Mouse (Mus musculus) hindbrain, embryonic 14.5 days (tissue): ENCODE measurements around the gene Adam23. TPM values are rescaled to one million over a fixed set of nuclear protein-coding genes. Genes with fewer than 3 reads are reported as not detected.

ENCODE experiments used
- ATAC-seq: fragments of 200-750 bp; cut with Nextera tagmentation; 2 replicates; pipeline ENCODE4 v1.8.0; 2017; ENCODE audit warnings: moderate number of reproducible peaks, mild to moderate bottlenecking, moderate TSS enrichment, moderate library complexity; ENCODE audit not compliant: low FRiP score
- DNase-seq: peaks from one replicate; pipeline ENCODE4 v3.0.0-alpha.2; 2015; ENCODE audit warnings: low spot score
- H3K27ac ChIP-seq: fragments of 300-500 bp; sonication (generic); 2 replicates; pipeline ENCODE4 v1.5.1; 2014; ENCODE audit warnings: mild to moderate bottlenecking, moderate library complexity
- H3K27me3 ChIP-seq: fragments of 300-500 bp; sonication (generic); 2 replicates; pipeline ENCODE4 v1.6.1; 2014; ENCODE audit warnings: mild to moderate bottlenecking, low read length, mixed read lengths; ENCODE audit not compliant: control insufficient read depth, insufficient read depth
- H3K36me3 ChIP-seq: fragments of 300-500 bp; sonication (generic); replicated peaks from 2 replicates; pipeline ENCODE4 v1.6.1; 2014; ENCODE audit not compliant: control insufficient read depth, insufficient read depth
- H3K4me1 ChIP-seq: fragments of 300-500 bp; sonication (generic); replicated peaks from 2 replicates; pipeline ENCODE4 v1.6.1; 2014; ENCODE audit warnings: antibody characterized with exemption, low read length, mixed read lengths; ENCODE audit not compliant: control insufficient read depth, insufficient read depth
- H3K4me2 ChIP-seq: fragments of 300-500 bp; sonication (generic); replicated peaks from 2 replicates; pipeline ENCODE4 v1.6.1; 2014; ENCODE audit warnings: mild to moderate bottlenecking, moderate library complexity
- H3K4me3 ChIP-seq: fragments of 300-500 bp; sonication (generic); replicated peaks from 2 replicates; pipeline ENCODE4 v1.5.1; 2014; ENCODE audit warnings: mild to moderate bottlenecking, low read length
- H3K9ac ChIP-seq: fragments of 300-500 bp; sonication (generic); 2 replicates; pipeline ENCODE4 v1.6.1; 2014
- H3K9me3 ChIP-seq: fragments of 300-500 bp; sonication (generic); 2 replicates; pipeline ENCODE4 v1.6.1; 2016; ENCODE audit warnings: low read length; ENCODE audit not compliant: control insufficient read depth
- WGBS: fragments of 180-500 bp; shearing (Covaris S2); extraction: QIAGEN DNeasy Blood & Tissue Kit; methylation state at CpG from one replicate; pipeline ENCODE4 v1.1.7; 2014; 5-methylcytosine and 5-hydroxymethylcytosine counted together
- polyA plus RNA-seq: library from polyadenylated mRNA; unstranded; fragments of >200 nt; fragmentation: Nextera tagmentation; extraction: Ambion mirVana; gene quantifications from 2 replicates; pipeline ENCODE4 v1.2.1, GENCODE M21; 2014

Adam23 gene
- 19.4 and 21.5 TPM in 2 replicates for polyA plus RNA-seq

- Histone ChIP-seq H3K27ac (peak within 1 kb of the TSS; percentile 82), H3K27me3 (no peaks in the 10 kb centered on the region), H3K4me2 (peak within 1 kb of the TSS; percentile 90), H3K4me1 (peaks cover 4% of the 10 kb centered on the region; the same call in 1 of the 2 replicates), H3K36me3 (no peaks in the 10 kb centered on the region), H3K4me3 (peak within 1 kb of the TSS; percentile 91), H3K9me3 (no peaks in the 10 kb centered on the region), H3K9ac (peak within 1 kb of the TSS; percentile 93)
- under 1% methylated on average over 39 of the region's 41 CpGs for WGBS
- ATAC-seq (peak; percentile 91), DNase-seq (peak; percentile 85)
Observed at GRCm38 (mm10) chr1:63445656-63446046, at the start of gene Adam23. TSS of gene Adam23 (plus strand) at chr1:63445891.

- Histone ChIP-seq H3K9ac (no peak overlapping the region), H3K4me2 (no peak overlapping the region), H3K4me1 (no peaks in the 10 kb centered on the region), H3K27ac (no peak overlapping the region), H3K4me3 (no peak overlapping the region), H3K9me3 (no peaks in the 10 kb centered on the region), H3K27me3 (no peaks in the 10 kb centered on the region), H3K36me3 (no peaks in the 10 kb centered on the region)
- WGBS: 61% methylated on average over 5 of the region's 5 CpGs
- ATAC-seq: no peak
- no peak for DNase-seq
Observed at GRCm38 (mm10) chr1:63401130-63401529, 44.6 kb upstream of the Adam23 start.

- DNase-seq: no peak
- ATAC-seq: no peak
- WGBS: 53% methylated on average over 4 of the region's 4 CpGs
Observed at GRCm38 (mm10) chr1:63403601-63404000, 42.1 kb upstream of the Adam23 start.

GRCm38 (mm10) chr1:63408344-63408743 lies 37.3 kb upstream of the Adam23 start:
- H3K4me2 ChIP-seq: no peak overlapping the region
- H3K9me3 ChIP-seq: no peaks in the 10 kb centered on the region
- ATAC-seq (no peak), DNase-seq (no peak)
- WGBS: 74% methylated on average over 6 of the region's 6 CpGs
- no peak overlapping the region for H3K4me3 ChIP-seq
- H3K27ac ChIP-seq: no peak overlapping the region
- no peaks in the 10 kb centered on the region for H3K27me3 ChIP-seq
- H3K9ac ChIP-seq: no peak overlapping the region
- H3K36me3 ChIP-seq: no peaks in the 10 kb centered on the region
- no peaks in the 10 kb centered on the region for H3K4me1 ChIP-seq

More at GRCm38 (mm10) chr1:63403601-63404000, 42.1 kb upstream of the Adam23 start:
- Histone ChIP-seq H3K4me2 (no peak overlapping the region), H3K36me3 (no peaks in the 10 kb centered on the region), H3K4me3 (no peak overlapping the region), H3K27ac (no peak overlapping the region), H3K9ac (no peak overlapping the region), H3K9me3 (no peaks in the 10 kb centered on the region), H3K4me1 (no peaks in the 10 kb centered on the region), H3K27me3 (no peaks in the 10 kb centered on the region)

- Histone ChIP-seq H3K4me3 (no peak overlapping the region), H3K9ac (no peak overlapping the region), H3K4me2 (no peak overlapping the region), H3K27me3 (no peaks in the 10 kb centered on the region), H3K4me1 (no peaks in the 10 kb centered on the region), H3K9me3 (no peaks in the 10 kb centered on the region), H3K36me3 (no peaks in the 10 kb centered on the region), H3K27ac (no peak overlapping the region)
- DNase-seq (no peak), ATAC-seq (no peak)
- 65% methylated on average over 8 of the region's 8 CpGs for WGBS
Observed at GRCm38 (mm10) chr1:63418491-63418890, 27.2 kb upstream of the Adam23 start.

- H3K4me3 ChIP-seq: no peak overlapping the region
- DNase-seq (no peak), ATAC-seq (no peak)
- no peaks in the 10 kb centered on the region for H3K27me3 ChIP-seq
- no peaks in the 10 kb centered on the region for H3K36me3 ChIP-seq
- H3K27ac ChIP-seq: no peak overlapping the region
- 87% methylated on average over 6 of the region's 6 CpGs for WGBS
- H3K4me2 ChIP-seq: no peak overlapping the region
- no peak overlapping the region for H3K9ac ChIP-seq
- no peaks in the 10 kb centered on the region for H3K4me1 ChIP-seq
- H3K9me3 ChIP-seq: no peaks in the 10 kb centered on the region
Observed at GRCm38 (mm10) chr1:63430668-63431067, 15.0 kb upstream of the Adam23 start.

- WGBS: 90% methylated on average over 8 of the region's 8 CpGs
- Histone ChIP-seq H3K36me3 (no peaks in the 10 kb centered on the region), H3K4me1 (no peaks in the 10 kb centered on the region), H3K9me3 (no peaks in the 10 kb centered on the region), H3K4me3 (no peak overlapping the region), H3K4me2 (no peak overlapping the region), H3K27ac (no peak overlapping the region), H3K27me3 (no peaks in the 10 kb centered on the region), H3K9ac (no peak overlapping the region)
- no peak for ATAC-seq
- DNase-seq: no peak
Observed at GRCm38 (mm10) chr1:63431166-63431565, 14.5 kb upstream of the Adam23 start.

- 51% methylated on average over 3 of the region's 3 CpGs for WGBS
- H3K9ac ChIP-seq: no peak overlapping the region
- no peak for ATAC-seq
- no peaks in the 10 kb centered on the region for H3K4me1 ChIP-seq
- H3K4me3 ChIP-seq: no peak overlapping the region
- H3K27ac ChIP-seq: no peak overlapping the region
- no peak for DNase-seq
- H3K36me3 ChIP-seq: no peaks in the 10 kb centered on the region
- no peaks in the 10 kb centered on the region for H3K27me3 ChIP-seq
- no peaks in the 10 kb centered on the region for H3K9me3 ChIP-seq
- no peak overlapping the region for H3K4me2 ChIP-seq
Observed at GRCm38 (mm10) chr1:63431842-63432241, 13.8 kb upstream of the Adam23 start.

GRCm38 (mm10) chr1:63434052-63434451 lies 11.6 kb upstream of the Adam23 start:
- Histone ChIP-seq H3K4me3 (no peak overlapping the region), H3K4me2 (no peak overlapping the region), H3K27ac (no peak overlapping the region), H3K36me3 (no peaks in the 10 kb centered on the region), H3K9me3 (no peaks in the 10 kb centered on the region), H3K9ac (no peak overlapping the region), H3K4me1 (no peaks in the 10 kb centered on the region), H3K27me3 (no peaks in the 10 kb centered on the region)
- WGBS: 70% methylated on average over 7 of the region's 7 CpGs
- DNase-seq (no peak), ATAC-seq (no peak)

- H3K4me3 ChIP-seq: no peak overlapping the region
- no peaks in the 10 kb centered on the region for H3K4me1 ChIP-seq
- no peak for ATAC-seq
- H3K27me3 ChIP-seq: no peaks in the 10 kb centered on the region
- no peak overlapping the region for H3K27ac ChIP-seq
- DNase-seq: no peak
- H3K36me3 ChIP-seq: no peaks in the 10 kb centered on the region
- H3K4me2 ChIP-seq: no peak overlapping the region
- 66% methylated on average over 3 of the region's 3 CpGs for WGBS
- no peak overlapping the region for H3K9ac ChIP-seq
- no peaks in the 10 kb centered on the region for H3K9me3 ChIP-seq
Observed at GRCm38 (mm10) chr1:63437529-63437928, 8.2 kb upstream of the Adam23 start.
